Mouse (Mus musculus): ENCODE measurements around the gene Vmn2r17.

The Vmn2r17 gene

DNA sequence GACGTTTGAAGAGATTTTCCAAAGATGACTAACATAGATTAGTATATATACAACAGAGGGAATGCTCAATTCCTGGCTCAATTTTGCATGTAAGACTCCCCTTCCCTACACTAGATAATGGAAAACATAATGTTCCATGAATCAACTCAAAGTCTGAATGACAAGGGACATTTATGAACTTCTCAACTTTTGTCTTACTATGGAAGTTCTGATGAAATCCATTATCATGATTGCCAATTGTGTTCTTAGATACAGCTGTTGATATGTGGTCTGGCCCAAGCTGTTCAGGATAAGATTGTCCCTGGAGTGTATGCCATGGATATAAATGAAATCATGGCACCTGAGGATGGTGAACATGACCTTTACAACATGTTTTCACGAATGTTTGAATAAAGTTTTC lies at the start of gene Vmn2r17:
Gene Vmn2r17, plus strand, starts transcription at position 301 of the 400 bp plus-strand sequence.
- in situ Hi-C loops (cut with MboI; ENCODE audit: low pct_unique_long_range_greater_than_20kb in 1 of 2, low sequenced_read_pairs in 2 of 2, unreplicated experiment in 1 of 2): no loop called here

DNA sequence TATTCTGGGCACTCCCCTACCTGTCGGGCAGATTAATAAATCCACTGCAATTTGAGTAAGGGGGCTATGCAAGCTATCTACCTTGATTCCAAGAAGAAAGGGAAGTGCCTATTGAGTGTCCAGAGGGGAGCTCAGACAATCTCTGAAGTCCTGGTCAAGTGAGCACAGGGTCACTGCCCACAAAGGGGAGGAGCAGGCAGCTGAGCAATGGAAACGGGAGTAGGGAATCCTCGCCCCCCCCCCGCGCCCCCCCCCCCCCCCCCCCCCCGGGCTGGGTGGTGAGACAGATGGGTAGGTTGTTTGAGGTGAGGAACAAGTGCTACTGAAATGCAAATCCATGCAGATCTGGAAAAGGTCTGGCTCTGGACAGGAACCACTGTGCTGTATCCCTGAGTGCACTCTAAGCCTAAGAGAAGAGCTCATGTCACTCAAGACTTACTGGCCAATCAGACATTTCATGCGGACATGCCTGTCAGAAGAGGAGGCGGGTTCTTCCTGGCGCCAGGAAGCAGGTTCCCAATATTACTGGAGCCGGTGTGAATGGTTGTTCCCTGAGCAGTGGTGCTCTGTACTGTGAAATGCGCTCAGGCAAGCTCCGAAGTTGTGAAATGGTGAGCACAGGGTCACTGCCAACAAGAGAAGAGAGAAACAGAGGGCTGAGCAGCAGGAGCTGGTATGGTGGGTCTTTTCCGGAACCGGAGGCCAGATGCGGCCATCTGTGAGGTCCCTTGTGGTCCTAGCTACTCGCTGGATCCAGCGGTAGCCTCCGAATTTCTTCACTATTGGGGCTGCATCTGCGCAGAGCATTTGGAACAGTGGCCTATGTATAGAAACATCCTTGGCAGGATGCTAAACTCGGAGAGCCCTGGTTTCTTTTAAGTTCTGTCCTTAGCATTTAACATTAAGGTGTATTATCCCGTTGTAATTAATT lies 47.4 kb downstream of the Vmn2r17 start:
- in situ Hi-C loops (cut with MboI; ENCODE audit: low pct_unique_long_range_greater_than_20kb in 1 of 2, low sequenced_read_pairs in 2 of 2, unreplicated experiment in 1 of 2): no loop called here

DNA sequence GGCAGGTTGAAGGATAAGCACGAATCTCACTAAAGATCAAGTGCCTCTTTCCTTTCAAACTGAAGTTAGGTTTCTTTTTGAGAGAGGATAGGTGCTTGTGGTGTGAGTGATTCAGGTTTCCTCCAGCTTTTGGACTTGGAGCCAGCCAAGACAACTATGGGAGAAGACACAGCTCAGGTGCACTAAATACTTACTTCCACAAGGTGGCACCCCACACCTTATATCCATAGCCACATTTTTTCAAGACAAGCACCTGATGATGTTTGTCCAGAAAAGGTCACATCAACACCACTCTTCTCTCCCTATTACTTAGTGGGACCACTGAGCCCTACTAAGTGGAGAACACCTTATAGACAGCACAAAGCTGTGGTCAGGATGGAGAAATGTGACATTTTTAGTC lies 87.2 kb downstream of the Vmn2r17 start:
- in situ Hi-C loops (cut with MboI; ENCODE audit: low pct_unique_long_range_greater_than_20kb in 1 of 2, low sequenced_read_pairs in 2 of 2, unreplicated experiment in 1 of 2): no loop called here
